In the genomic region with DNA sequence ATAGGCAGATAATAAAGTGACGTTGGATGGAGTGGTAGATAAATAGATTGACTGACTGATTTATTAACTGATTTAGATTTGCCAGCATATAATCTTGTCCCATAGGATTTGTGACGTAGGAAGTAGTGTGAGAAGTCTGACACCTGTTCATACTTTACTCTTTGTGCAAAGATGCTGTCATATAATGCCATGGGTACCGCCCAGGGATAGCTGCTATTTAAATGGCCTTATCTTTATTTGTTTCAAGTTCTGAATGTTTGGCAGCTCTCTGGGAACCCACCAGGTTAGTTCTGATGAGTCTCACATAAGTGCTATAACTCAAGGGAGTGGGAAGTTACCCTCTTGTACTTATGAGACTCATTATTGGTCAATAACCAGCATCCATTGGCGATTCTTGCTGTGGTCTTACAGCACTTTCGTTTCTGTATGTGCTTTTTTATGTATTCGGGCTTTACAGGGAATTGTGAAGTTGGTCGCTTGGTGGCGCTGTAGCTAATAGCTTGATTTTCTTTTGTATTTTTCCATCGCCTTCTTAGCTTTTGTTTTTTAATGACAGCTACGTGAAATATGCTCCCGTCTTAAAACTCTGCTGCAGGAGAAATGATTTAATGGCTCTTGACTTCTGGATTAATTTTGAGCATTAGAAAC, we compare ENCODE assay signal across 8 mouse cellular contexts. TPM values are rescaled to one million over a fixed set of nuclear protein-coding genes. Genes with fewer than 3 reads are reported as not detected.
DNase-seq lines count a peak whose midpoint lies in the region; ATAC-seq lines count a peak whose summit lies in the region.

No protein-coding gene starts in this region.

- WGBS in forebrain, embryonic 10.5 days = 35% methylated on average over 11 of the region's 11 CpGs
- 23% methylated on average over 11 of the region's 11 CpGs for WGBS in heart, embryonic 16.5 days
- 29% methylated on average over 11 of the region's 11 CpGs for WGBS in liver, embryonic 11.5 days

- ATAC-seq in heart, embryonic 16.5 days (replicated peaks; ENCODE audit: extremely low read depth, insufficient read depth, low FRiP score) = no peak
- no peak for ATAC-seq in liver, embryonic 11.5 days (replicated peaks; ENCODE audit: low FRiP score)

- no peak overlapping the region for H3K4me3 ChIP-seq in forebrain, embryonic 10.5 days
- H3K4me3 ChIP-seq in heart, embryonic 16.5 days (ENCODE audit: low read length) = peak overlapping the region; percentile 42
- H3K4me3 ChIP-seq in liver, embryonic 11.5 days (ENCODE audit: low read depth, low read length) = peak overlapping the region; percentile 15; the same call in 1 of the 2 replicates

- H3K36me3 ChIP-seq in forebrain, embryonic 10.5 days (replicated peaks) = no peaks in the 10 kb centered on the region
- H3K36me3 ChIP-seq in heart, embryonic 16.5 days (ENCODE audit: control insufficient read depth, insufficient read depth) = no peaks in the 10 kb centered on the region
- H3K36me3 ChIP-seq in liver, embryonic 11.5 days (ENCODE audit: control insufficient read depth, insufficient read depth, low read length) = no peaks in the 10 kb centered on the region

- H3K9me3 ChIP-seq in forebrain, embryonic 10.5 days = no peaks in the 10 kb centered on the region
- H3K9me3 ChIP-seq in heart, embryonic 16.5 days (replicated peaks; ENCODE audit: control insufficient read depth, low read length) = no peaks in the 10 kb centered on the region
- no peaks in the 10 kb centered on the region for H3K9me3 ChIP-seq in liver, embryonic 11.5 days (ENCODE audit: control insufficient read depth, low read length)

- H3K4me2 ChIP-seq in heart, embryonic 16.5 days (ENCODE audit: low read depth, low read length) = peak overlapping the region; percentile 62
- peak overlapping the region; percentile 51 for H3K4me2 ChIP-seq in liver, embryonic 11.5 days

- 0 out of 2 replicates have a peak, but pooled peaks cover 3% of the 10 kb centered on the region for H3K4me1 ChIP-seq in forebrain, embryonic 10.5 days
- peaks cover 16% of the 10 kb centered on the region for H3K4me1 ChIP-seq in heart, embryonic 16.5 days (ENCODE audit: control insufficient read depth, insufficient read depth, low read length)
- H3K4me1 ChIP-seq in liver, embryonic 11.5 days (replicated peaks; ENCODE audit: control insufficient read depth, insufficient read depth, low read length) = no peaks in the 10 kb centered on the region

- H3K27ac ChIP-seq in forebrain, embryonic 10.5 days = no peak overlapping the region
- H3K27ac ChIP-seq in heart, embryonic 16.5 days (ENCODE audit: low read length) = no peak overlapping the region
- no peak overlapping the region for H3K27ac ChIP-seq in liver, embryonic 11.5 days (ENCODE audit: low read depth, low read length)

- H3K9ac ChIP-seq in heart, embryonic 16.5 days (ENCODE audit: low read length) = no peak overlapping the region
- H3K9ac ChIP-seq in liver, embryonic 11.5 days (ENCODE audit: low read depth, low read length) = no peak overlapping the region

- H3K27me3 ChIP-seq in forebrain, embryonic 10.5 days (ENCODE audit: poor library complexity, severe bottlenecking) = no peaks in the 10 kb centered on the region
- H3K27me3 ChIP-seq in heart, embryonic 16.5 days (ENCODE audit: control insufficient read depth, insufficient read depth, low read length) = no peaks in the 10 kb centered on the region
- no peaks in the 10 kb centered on the region for H3K27me3 ChIP-seq in liver, embryonic 11.5 days (replicated peaks; ENCODE audit: control insufficient read depth, insufficient read depth, low read length)

- peak; percentile 82 for DNase-seq in A20 (ENCODE audit: low read depth, low spot score)
- DNase-seq in brain, adult 2 months (ENCODE audit: low read depth, low spot score) = peak; percentile 91
- peak; percentile 39 for DNase-seq in forebrain, embryonic 10.5 days (ENCODE audit: extremely low spot score, low spot score)
- DNase-seq in kidney, postnatal 14 days = peak; percentile 85
- no peak for DNase-seq in liver, embryonic 11.5 days (ENCODE audit: low spot score)
- DNase-seq in neural tube, embryonic 10.5 days (ENCODE audit: extremely low spot score, low spot score) = peak; percentile 55
- peak; percentile 62 for DNase-seq in telencephalon, adult 2 months (ENCODE audit: low read depth, low spot score)

RNA-seq across cellular contexts. Expression of a gene that starts 55.2 kb away (rescaled TPM):
- polyA plus RNA-seq in forebrain, embryonic 10.5 days (2016; fragmentation: Nextera tagmentation; extraction: Ambion mirVana) = 0.86 and 1.3 TPM in 2 replicates
- polyA plus RNA-seq in heart, embryonic 16.5 days (2015; fragmentation: Nextera tagmentation; extraction: Ambion mirVana) = 0.42 and 1.7 TPM in 2 replicates
- polyA plus RNA-seq in liver, embryonic 11.5 days (2014; fragmentation: Nextera tagmentation; extraction: Ambion mirVana) = 0.77 and 0.97 TPM in 2 replicates

RNA-seq across cellular contexts. Expression of a gene that starts 55.2 kb away (rescaled TPM):
- polyA plus RNA-seq in forebrain, embryonic 10.5 days (2016; fragmentation: Nextera tagmentation; extraction: Ambion mirVana) = 10.1 and 13.2 TPM in 2 replicates
- polyA plus RNA-seq in heart, embryonic 16.5 days (2015; fragmentation: Nextera tagmentation; extraction: Ambion mirVana) = not detected in 2 replicates
- 0.10 TPM in 2 replicates for polyA plus RNA-seq in liver, embryonic 11.5 days (2014; fragmentation: Nextera tagmentation; extraction: Ambion mirVana)

Comparison
In these comparisons a context has a peak if more than half of its experiments do, and no peak if none do; other contexts are left out.
1. RNA of a gene that starts 55.2 kb away (polyA plus RNA-seq): 10.1 to 13.2 TPM in forebrain, embryonic 10.5 days; 0.10 TPM in liver, embryonic 11.5 days and not detected in heart, embryonic 16.5 days; every median in the first group is over 10 times any median in the second.